Mouse (Mus musculus) ES-E14 (cell line): Measurements from ENCODE around the gene Ap1g2.

ENCODE experiments used
- HCFC1 ChIP-seq: IDR thresholded peaks from 2 replicates; pipeline ENCODE4 v1.6.1; 2012; ENCODE audit warnings: low read length, inconsistent platforms, borderline replicate concordance; ENCODE audit not compliant: insufficient read depth
- MAFK ChIP-seq: IDR thresholded peaks from 2 replicates; pipeline ENCODE4 v1.6.1; 2014; ENCODE audit warnings: mild to moderate bottlenecking, low read depth, low read length, inconsistent platforms; ENCODE audit not compliant: insufficient read depth
- ZC3H11A ChIP-seq: IDR thresholded peaks from 2 replicates; pipeline ENCODE4 v1.6.1; 2012; ENCODE audit warnings: low read depth, mild to moderate bottlenecking, inconsistent platforms, low read length, borderline replicate concordance

- TF ChIP-seq MAFK = no peak
- no peak for TF ChIP-seq HCFC1
- TF ChIP-seq ZC3H11A = no peak
These were observed 5.3 kb upstream of the Ap1g2 start for GRCm38 (mm10) chr14:55111720-55112119.
